Mouse (Mus musculus): ENCODE measurements around the gene Tmem235. TPM values are rescaled to one million over a fixed set of nuclear protein-coding genes. Genes with fewer than 3 reads are reported as not detected.

Tmem235 gene
- polyA plus RNA-seq, 1 experiment from 2014 or later = not detected

Other genes with a start within 250 kb of the Tmem235 start
- gene Tnrc6c, start 206.5 kb upstream of the Tmem235 start, polyA plus RNA-seq (2014; fragmentation: Nextera tagmentation; extraction: Ambion mirVana) = 14.6 and 15.1 TPM in 2 replicates
- 1.0 and 1.2 TPM in 2 replicates for gene Tmc8, start 78.7 kb upstream of the Tmem235 start, polyA plus RNA-seq (2014; fragmentation: Nextera tagmentation; extraction: Ambion mirVana)
- 4.5 and 4.7 TPM in 2 replicates for gene Tmc6, start 78.6 kb upstream of the Tmem235 start, polyA plus RNA-seq (2014; fragmentation: Nextera tagmentation; extraction: Ambion mirVana)
- gene 6030468B19Rik, start 63.1 kb upstream of the Tmem235 start, polyA plus RNA-seq (2014; fragmentation: Nextera tagmentation; extraction: Ambion mirVana) = 0.65 and 1.3 TPM in 2 replicates
- 0.15 and 0.20 TPM in 2 replicates for gene Gm20708, start 51.1 kb upstream of the Tmem235 start, polyA plus RNA-seq (2014; fragmentation: Nextera tagmentation; extraction: Ambion mirVana)
- gene Syngr2, start 51.1 kb upstream of the Tmem235 start, polyA plus RNA-seq (2014; fragmentation: Nextera tagmentation; extraction: Ambion mirVana) = 29.9 and 36.4 TPM in 2 replicates
- gene Afmid, start 34.8 kb upstream of the Tmem235 start, polyA plus RNA-seq (2014; fragmentation: Nextera tagmentation; extraction: Ambion mirVana) = 2.8 and 3.9 TPM in 2 replicates
- 87.1 and 89.7 TPM in 2 replicates for gene Tk1, start 34.7 kb upstream of the Tmem235 start, polyA plus RNA-seq (2014; fragmentation: Nextera tagmentation; extraction: Ambion mirVana)
- gene Birc5, start 11.5 kb upstream of the Tmem235 start, polyA plus RNA-seq (2014; fragmentation: Nextera tagmentation; extraction: Ambion mirVana) = 346 and 363 TPM in 2 replicates
- gene Tha1, start 12.7 kb downstream of the Tmem235 start, polyA plus RNA-seq (2014; fragmentation: Nextera tagmentation; extraction: Ambion mirVana) = 1.7 and 2.4 TPM in 2 replicates
- 5.5 and 5.9 TPM in 2 replicates for gene Socs3, start 109.3 kb downstream of the Tmem235 start, polyA plus RNA-seq (2014; fragmentation: Nextera tagmentation; extraction: Ambion mirVana)
- 40.2 and 42.7 TPM in 2 replicates for gene Pgs1, start 125.5 kb downstream of the Tmem235 start, polyA plus RNA-seq (2014; fragmentation: Nextera tagmentation; extraction: Ambion mirVana)